Mouse (Mus musculus): Measurements from ENCODE around the gene Gm35134.
"Not testable (repeated sequence)": the region's sequence is repeated elsewhere in the genome, so short reads cannot be mapped to it uniquely, and the experiment has no call there.

Gm35134 gene

DNA sequence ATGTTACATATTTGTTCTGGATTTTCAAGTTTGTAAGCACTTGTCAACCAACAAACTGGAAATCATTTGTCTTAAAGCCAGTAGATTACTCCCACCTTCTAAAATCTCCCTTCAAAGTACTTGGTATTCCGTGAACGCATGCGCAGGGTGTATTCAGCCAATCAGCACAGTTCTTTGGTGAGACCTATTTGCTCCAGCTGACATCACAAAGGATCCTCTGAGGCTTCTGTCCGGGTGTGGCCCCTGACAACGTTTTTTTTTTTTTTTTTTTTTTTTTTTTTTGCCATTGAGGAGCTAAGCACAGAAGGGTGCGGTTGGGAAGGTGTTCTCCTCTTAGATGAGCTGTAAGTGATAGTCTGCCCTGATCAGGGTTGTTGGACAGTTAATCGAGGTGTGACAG lies at the start of gene Gm35134:
Gene Gm35134, plus strand, starts transcription at position 301 of the 400 bp plus-strand sequence.
- CTCF ChIA-PET, result not testable (repeated sequence)

Data from spleen, embryonic (tissue).